ENCODE assay signal across 8 mouse cellular contexts in genomic region chr3:142394796-142395508, GRCm38 (mm10). TPM values are rescaled to one million over a fixed set of nuclear protein-coding genes. Genes with fewer than 3 reads are reported as not detected.
A peak's percentile ranks its signal among the peaks of the same experiment; 100 is the strongest.
DNase-seq lines count a peak whose midpoint lies in the region; ATAC-seq and TF ChIP-seq lines count a peak whose summit lies in the region.

No protein-coding gene starts in this region.

- DNase-seq in MN1 (ENCODE audit: low spot score) = peak; percentile 63
- DNase-seq in c-Kit-positive CD71-positive TER-119-positive erythroid progenitor cells, embryonic 14.5 days (ENCODE audit: low spot score) = peak; percentile 62
- peak; percentile 13 to 24 for DNase-seq in frontal cortex, postnatal 14 days (ENCODE audit: low spot score in 2 of 2)
- DNase-seq in left cerebral cortex, adult 2 months (ENCODE audit: extremely low spot score in 1 of 2, low spot score in 2 of 2) = peak; percentile 8 to 15
- peak; percentile 32 to 35 for DNase-seq in right cerebral cortex, postnatal 10 days (ENCODE audit: low spot score in 2 of 2)
- peak; percentile 62 for DNase-seq in urinary bladder, postnatal 25 days (ENCODE audit: low spot score)

- ATAC-seq in hindbrain, embryonic 13.5 days (ENCODE audit: low FRiP score) = peak; percentile 89

- H3K9ac ChIP-seq in hindbrain, embryonic 13.5 days = peak overlapping the region; percentile 77

- peak overlapping the region; percentile 79 for H3K4me3 ChIP-seq in hindbrain, embryonic 13.5 days
- H3K4me3 ChIP-seq in left cerebral cortex, adult 2 months = peak overlapping the region; percentile 75
- peak overlapping the region; percentile 100 for H3K4me3 ChIP-seq in megakaryocyte, embryonic 14.5 days (replicated peaks)

- H3K36me3 ChIP-seq in hindbrain, embryonic 13.5 days = no peaks in the 10 kb centered on the region
- H3K36me3 ChIP-seq in megakaryocyte, embryonic 14.5 days (replicated peaks; ENCODE audit: low read length) = peaks cover 14% of the 10 kb centered on the region

- under 1% methylated on average over 63 of the region's 64 CpGs for WGBS in hindbrain, embryonic 13.5 days

- H3K9me3 ChIP-seq in hindbrain, embryonic 13.5 days = no peaks in the 10 kb centered on the region
- no peaks in the 10 kb centered on the region for H3K9me3 ChIP-seq in megakaryocyte, embryonic 14.5 days

- H3K27me3 ChIP-seq in hindbrain, embryonic 13.5 days = peaks cover 5% of the 10 kb centered on the region; the same call in 1 of the 2 replicates
- H3K27me3 ChIP-seq in megakaryocyte, embryonic 14.5 days (replicated peaks) = no peaks in the 10 kb centered on the region

- no peak; the same call in none of the 2 replicates for TF ChIP-seq CTCF in left cerebral cortex, adult 2 months (IDR thresholded peaks at IDR 0.05)

- H3K27ac ChIP-seq in hindbrain, embryonic 13.5 days = peak overlapping the region; percentile 69
- peak overlapping the region; percentile 79 for H3K27ac ChIP-seq in left cerebral cortex, adult 2 months

- H3K4me1 ChIP-seq in hindbrain, embryonic 13.5 days (replicated peaks) = peaks cover 12% of the 10 kb centered on the region
- H3K4me1 ChIP-seq in megakaryocyte, embryonic 14.5 days = peaks cover 28% of the 10 kb centered on the region

- intact Hi-C loops in left cerebral cortex, adult 2 months (cut with DNase I) = loop anchor here (5.0 kb wide), 3 partner anchors 47 to 98 kb away; no protein-coding TSS in a partner anchor

- H3K4me2 ChIP-seq in hindbrain, embryonic 13.5 days = peak overlapping the region; percentile 77

RNA-seq across cellular contexts. Expression of gene Pdlim5, which starts 0.5 kb away (rescaled TPM):
- polyA plus RNA-seq in hindbrain, embryonic 13.5 days (2015; fragmentation: Nextera tagmentation; extraction: Ambion mirVana) = 13.8 and 15.0 TPM in 2 replicates
- 10 to 100 TPM; 21.3 to 23.4 TPM for total RNA-seq in left cerebral cortex, adult 2 months (2021)
- polyA plus RNA-seq in megakaryocyte, embryonic 14.5 days (2012; ENCODE audit: insufficient read depth, low replicate concordance) = 44.2 and 57.1 TPM in 2 replicates

Comparison
In these comparisons a context has a peak if more than half of its experiments do, and no peak if none do; other contexts are left out.
1. Peak in every context shown above with its lines: DNase-seq, ATAC-seq, H3K4me3 ChIP-seq and H3K27ac ChIP-seq.
2. DNase-seq: peak in every context shown above with its lines; median percentile 63 in MN1; 62 in c-Kit-positive CD71-positive TER-119-positive erythroid progenitor cells, embryonic 14.5 days; 62 in urinary bladder, postnatal 25 days; 34 in right cerebral cortex, postnatal 10 days; 18 in frontal cortex, postnatal 14 days; 12 in left cerebral cortex, adult 2 months.